Mouse (Mus musculus) splenic B cell, adult 2 months (primary cell): ENCODE results near the gene Trem2.
"Not testable (repeated sequence)": the region's sequence is repeated elsewhere in the genome, so short reads cannot be mapped to it uniquely, and the experiment has no call there.

ENCODE experiments used
- DNase-seq: peaks from one replicate; pipeline ENCODE4 v3.0.0-alpha.2; 2011; ENCODE audit warnings: low read depth, low spot score
- H3K27me3 ChIP-seq: 2 replicates; pipeline ENCODE4 v1.6.1; 2012; ENCODE audit warnings: mild to moderate bottlenecking, low read length, moderate library complexity, mixed read lengths; ENCODE audit not compliant: control insufficient read depth, poor library complexity, insufficient read depth, severe bottlenecking
- H3K36me3 ChIP-seq: 2 replicates; pipeline ENCODE4 v1.6.1; 2012; ENCODE audit warnings: mild to moderate bottlenecking, low read length, moderate library complexity, mixed read lengths; ENCODE audit not compliant: control insufficient read depth, poor library complexity, insufficient read depth, severe bottlenecking

The Trem2 gene

GRCm38 (mm10) chr17:48346231-48346630 lies at the start of gene Trem2:
Gene Trem2 (plus strand): TSS chr17:48346401.
- no peaks in the 10 kb centered on the region for H3K36me3 ChIP-seq
- H3K27me3 ChIP-seq: no peaks in the 10 kb centered on the region
- DNase-seq: no peak

GRCm38 (mm10) chr17:48299203-48299602 lies 47.0 kb upstream of the Trem2 start, which contains the start of gene Treml2:
Gene Treml2 (plus strand): TSS chr17:48299498.
- peak; percentile 66 for DNase-seq
- Histone ChIP-seq H3K27me3 (no peaks in the 10 kb centered on the region), H3K36me3 (peaks cover 1% of the 10 kb centered on the region; the same call in 1 of the 2 replicates)

- no peaks in the 10 kb centered on the region for H3K27me3 ChIP-seq
- DNase-seq: peak; percentile 90
- H3K36me3 ChIP-seq: peaks cover 1% of the 10 kb centered on the region; the same call in 1 of the 2 replicates
Measured at GRCm38 (mm10) chr17:48299756-48300155, 46.4 kb upstream of the Trem2 start.

- Histone ChIP-seq H3K27me3 (no peaks in the 10 kb centered on the region), H3K36me3 (peaks cover 1% of the 10 kb centered on the region; the same call in 1 of the 2 replicates)
- peak; percentile 91 for DNase-seq
Measured at GRCm38 (mm10) chr17:48300199-48300598, 46.0 kb upstream of the Trem2 start.

- DNase-seq: peak; percentile 68
- no peaks in the 10 kb centered on the region for H3K27me3 ChIP-seq
- peaks cover 1% of the 10 kb centered on the region; the same call in 1 of the 2 replicates for H3K36me3 ChIP-seq
Measured at GRCm38 (mm10) chr17:48300861-48301260, 45.3 kb upstream of the Trem2 start.

- Histone ChIP-seq H3K27me3 (no peaks in the 10 kb centered on the region), H3K36me3 (peaks cover 1% of the 10 kb centered on the region; the same call in 1 of the 2 replicates)
- DNase-seq: no peak
Measured at GRCm38 (mm10) chr17:48301792-48302191, 44.4 kb upstream of the Trem2 start.

- Histone ChIP-seq H3K27me3 (no peaks in the 10 kb centered on the region; the same call in 1 of the 2 replicates), H3K36me3 (peaks cover under 1% of the 10 kb centered on the region)
- no peak for DNase-seq
Measured at GRCm38 (mm10) chr17:48312124-48312523, 34.1 kb upstream of the Trem2 start.

GRCm38 (mm10) chr17:48315905-48316579 lies 30.2 kb upstream of the Trem2 start, which contains the start of gene B430306N03Rik:
Gene B430306N03Rik (plus strand): TSS chr17:48316141.
- not testable (repeated sequence) for H3K36me3 ChIP-seq, H3K27me3 ChIP-seq
- peak; percentile 54 for DNase-seq

- no peak for DNase-seq
- no peaks in the 10 kb centered on the region for H3K27me3 ChIP-seq
- no peaks in the 10 kb centered on the region for H3K36me3 ChIP-seq
Measured at GRCm38 (mm10) chr17:48318686-48319085, 27.5 kb upstream of the Trem2 start.

- no peak for DNase-seq
Measured at GRCm38 (mm10) chr17:48321279-48321678, 24.9 kb upstream of the Trem2 start.

GRCm38 (mm10) chr17:48323236-48323635 lies 23.0 kb upstream of the Trem2 start:
- Histone ChIP-seq H3K36me3 (no peaks in the 10 kb centered on the region), H3K27me3 (no peaks in the 10 kb centered on the region)
- DNase-seq: no peak

More at GRCm38 (mm10) chr17:48321279-48321678, 24.9 kb upstream of the Trem2 start:
- no peaks in the 10 kb centered on the region for H3K36me3 ChIP-seq
- no peaks in the 10 kb centered on the region for H3K27me3 ChIP-seq

- Histone ChIP-seq H3K27me3 (no peaks in the 10 kb centered on the region), H3K36me3 (no peaks in the 10 kb centered on the region)
- DNase-seq: no peak
Measured at GRCm38 (mm10) chr17:48324258-48324657, 21.9 kb upstream of the Trem2 start.

GRCm38 (mm10) chr17:48325093-48325492 lies 21.1 kb upstream of the Trem2 start:
- Histone ChIP-seq H3K27me3 (no peaks in the 10 kb centered on the region), H3K36me3 (no peaks in the 10 kb centered on the region)
- DNase-seq: no peak

GRCm38 (mm10) chr17:48325638-48326037 lies 20.6 kb upstream of the Trem2 start:
- DNase-seq: no peak
- no peaks in the 10 kb centered on the region for H3K27me3 ChIP-seq
- no peaks in the 10 kb centered on the region for H3K36me3 ChIP-seq

- H3K36me3 ChIP-seq: no peaks in the 10 kb centered on the region
- DNase-seq: no peak
Measured at GRCm38 (mm10) chr17:48326656-48327055, 19.5 kb upstream of the Trem2 start.

More at GRCm38 (mm10) chr17:48326656-48327055, 19.5 kb upstream of the Trem2 start:
- no peaks in the 10 kb centered on the region for H3K27me3 ChIP-seq
